Mouse (Mus musculus) embryonic facial prominence, embryonic 12.5 days (tissue): ENCODE data around the gene Nup205. TPM values are rescaled to one million over a fixed set of nuclear protein-coding genes. Genes with fewer than 3 reads are reported as not detected.
"Not testable (repeated sequence)": the region's sequence is repeated elsewhere in the genome, so short reads cannot be mapped to it uniquely, and the experiment has no call there.

Experiments
- ATAC-seq: fragments of 200-750 bp; cut with Nextera tagmentation; 2 replicates; pipeline ENCODE4 v1.8.0; 2017; ENCODE audit not compliant: insufficient number of reproducible peaks, insufficient read depth, low FRiP score, low TSS enrichment
- H3K27ac ChIP-seq: fragments of 300-500 bp; sonication (generic); 2 replicates; pipeline ENCODE4 v1.5.1; 2016; ENCODE audit warnings: mild to moderate bottlenecking
- H3K27me3 ChIP-seq: fragments of 300-500 bp; sonication (generic); 2 replicates; pipeline ENCODE4 v1.6.1; 2016; ENCODE audit warnings: mild to moderate bottlenecking, moderate library complexity
- H3K36me3 ChIP-seq: fragments of 300-500 bp; sonication (generic); 2 replicates; pipeline ENCODE4 v1.6.1; 2016; ENCODE audit warnings: mild to moderate bottlenecking
- H3K4me1 ChIP-seq: fragments of 300-500 bp; sonication (generic); 2 replicates; pipeline ENCODE4 v1.6.1; 2016
- H3K4me2 ChIP-seq: fragments of 300-500 bp; sonication (generic); replicated peaks from 2 replicates; pipeline ENCODE4 v1.6.1; 2016; ENCODE audit warnings: mild to moderate bottlenecking, moderate library complexity
- H3K4me3 ChIP-seq: fragments of 300-500 bp; sonication (generic); 2 replicates; pipeline ENCODE4 v1.5.1; 2016; ENCODE audit warnings: mild to moderate bottlenecking
- H3K9ac ChIP-seq: fragments of 300-500 bp; sonication (generic); 2 replicates; pipeline ENCODE4 v1.6.1; 2016; ENCODE audit warnings: mild to moderate bottlenecking, moderate library complexity
- H3K9me3 ChIP-seq: fragments of 300-500 bp; sonication (generic); 2 replicates; pipeline ENCODE4 v1.6.1; 2016; ENCODE audit warnings: mild to moderate bottlenecking, moderate library complexity
- WGBS: fragments of 180-500 bp; shearing (Covaris S2); methylation state at CpG from one replicate; pipeline ENCODE4 v1.1.7; 2016; 5-methylcytosine and 5-hydroxymethylcytosine counted together
- polyA plus RNA-seq: library from polyadenylated mRNA; unstranded; fragments of >200 nt; fragmentation: Nextera tagmentation; extraction: Ambion mirVana; gene quantifications from 2 replicates; pipeline ENCODE4 v1.2.1, GENCODE M21; 2016

Gene Nup205
- polyA plus RNA-seq, 1 experiment from 2014 or later, result 45.1 TPM

DNA sequence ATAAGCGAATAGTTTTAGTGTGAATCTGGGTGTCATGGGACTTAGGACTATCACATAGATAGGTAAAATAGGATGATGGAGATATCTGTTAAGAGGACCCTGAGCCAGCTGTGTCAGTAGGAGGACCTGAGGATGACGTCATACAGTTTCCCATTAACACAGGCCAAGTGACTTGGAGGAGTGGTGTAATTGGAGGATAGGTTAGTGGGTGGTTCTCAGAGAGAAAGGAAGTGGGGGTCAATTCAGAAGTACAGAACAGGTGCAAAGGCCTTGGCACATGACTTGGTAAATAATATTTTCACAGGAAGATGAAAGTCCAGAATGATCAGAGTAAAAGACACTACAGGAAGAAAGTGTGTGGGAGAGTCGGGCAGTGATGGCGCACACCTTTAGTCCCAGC is 4.0 kb upstream of the Nup205 start:
- WGBS, result 81% methylated on average over 4 of the region's 4 CpGs
- Histone ChIP-seq H3K4me3 (no peak overlapping the region), H3K36me3 (no peaks in the 10 kb centered on the region), H3K27ac (no peak overlapping the region), H3K9ac (no peak overlapping the region), H3K9me3 (no peaks in the 10 kb centered on the region), H3K4me1 (no peaks in the 10 kb centered on the region), H3K27me3 (no peaks in the 10 kb centered on the region), H3K4me2 (no peak overlapping the region)
- no peak for ATAC-seq

DNA sequence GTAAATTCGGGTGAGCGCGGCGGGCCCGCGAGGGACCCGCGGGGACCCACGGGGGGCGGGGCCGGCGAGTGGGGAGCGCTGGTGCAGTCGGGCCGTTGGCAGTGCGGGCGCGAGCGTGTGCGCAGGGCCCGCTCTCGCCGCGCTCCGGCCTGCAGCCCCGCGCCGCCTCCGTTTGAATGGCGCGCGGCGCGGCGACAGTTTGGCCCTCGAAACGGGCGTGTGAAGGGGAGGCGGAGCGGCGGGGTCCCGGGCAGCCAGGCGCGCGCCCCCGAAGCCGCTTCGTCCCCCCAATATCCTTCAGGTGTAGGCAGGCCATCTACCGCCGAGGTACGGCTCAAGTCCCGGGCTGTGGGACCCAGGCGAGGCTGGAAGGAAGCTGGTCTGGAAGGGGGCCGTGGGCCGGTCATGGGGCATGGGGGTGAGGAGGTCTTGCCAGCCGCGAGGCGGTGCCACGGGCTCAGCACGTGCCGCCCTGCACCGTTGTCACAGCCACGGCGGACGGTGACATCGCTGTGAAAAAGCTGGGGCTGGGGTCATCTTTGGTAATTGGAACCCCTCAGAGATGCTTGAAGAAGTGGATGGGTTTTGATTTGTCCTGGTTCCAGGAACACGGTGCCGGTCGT is 540 bp downstream of the Nup205 start:
- Histone ChIP-seq H3K4me2 (peak overlapping the region; percentile 64), H3K36me3 (no peaks in the 10 kb centered on the region), H3K4me1 (no peaks in the 10 kb centered on the region), H3K27me3 (no peaks in the 10 kb centered on the region), H3K9ac (peak overlapping the region; percentile 93), H3K9me3 (no peaks in the 10 kb centered on the region), H3K4me3 (peak overlapping the region; percentile 95), H3K27ac (peak overlapping the region; percentile 92)
- under 1% methylated on average over 50 of the region's 69 CpGs for WGBS
- peak; percentile 32; the same call in 1 of the 2 replicates for ATAC-seq

DNA sequence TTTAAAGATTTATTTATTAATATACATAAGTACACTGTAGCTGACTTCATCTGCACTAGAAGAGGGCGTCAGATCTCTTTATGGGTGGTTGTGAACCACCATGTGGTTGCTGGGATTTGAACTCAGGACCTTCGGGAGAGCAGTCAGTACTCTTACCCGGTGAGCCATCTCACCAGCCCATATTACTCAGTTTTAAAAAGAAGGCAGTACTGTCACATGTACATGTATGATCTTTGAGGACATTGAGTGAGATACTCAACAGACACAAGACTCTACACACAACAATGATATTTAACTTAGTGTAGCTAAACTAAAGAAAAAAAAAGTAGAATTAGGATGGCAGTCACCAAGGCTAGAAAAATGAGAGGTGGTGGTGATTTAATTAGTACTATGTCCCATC is 2.1 kb downstream of the Nup205 start:
- H3K27me3 ChIP-seq, H3K4me2 ChIP-seq, H3K4me3 ChIP-seq, H3K36me3 ChIP-seq, ATAC-seq, H3K4me1 ChIP-seq, H3K9me3 ChIP-seq, H3K9ac ChIP-seq, H3K27ac ChIP-seq: not testable (repeated sequence)
- WGBS, result 98% methylated on average over 3 of the region's 3 CpGs

DNA sequence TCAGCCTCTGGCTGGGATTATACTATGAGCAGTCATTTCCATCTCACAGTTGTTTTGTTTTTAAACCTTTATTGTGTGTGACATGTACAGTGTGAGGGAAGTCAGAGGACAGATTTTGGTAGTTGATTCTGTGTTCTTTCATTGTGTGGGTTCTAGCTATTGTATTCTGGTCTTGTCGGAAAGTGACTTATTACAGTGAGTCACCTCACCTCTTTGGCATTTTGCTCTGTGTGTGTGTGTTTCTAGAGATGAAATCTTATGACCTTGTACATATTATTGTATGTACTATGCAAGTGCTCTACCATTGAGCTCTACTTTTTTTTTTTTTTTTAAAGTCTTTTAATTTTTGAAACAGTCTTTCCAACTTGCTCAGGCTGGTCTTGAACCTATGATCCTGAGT is 7.6 kb downstream of the Nup205 start:
- Histone ChIP-seq H3K27ac (no peak overlapping the region), H3K27me3 (no peaks in the 10 kb centered on the region), H3K4me1 (no peaks in the 10 kb centered on the region), H3K4me2 (no peak overlapping the region), H3K36me3 (peaks cover 32% of the 10 kb centered on the region), H3K9me3 (no peaks in the 10 kb centered on the region), H3K9ac (no peak overlapping the region), H3K4me3 (no peak overlapping the region)
- ATAC-seq, result no peak
- 88% methylated on average over 1 of the region's 1 CpGs for WGBS

DNA sequence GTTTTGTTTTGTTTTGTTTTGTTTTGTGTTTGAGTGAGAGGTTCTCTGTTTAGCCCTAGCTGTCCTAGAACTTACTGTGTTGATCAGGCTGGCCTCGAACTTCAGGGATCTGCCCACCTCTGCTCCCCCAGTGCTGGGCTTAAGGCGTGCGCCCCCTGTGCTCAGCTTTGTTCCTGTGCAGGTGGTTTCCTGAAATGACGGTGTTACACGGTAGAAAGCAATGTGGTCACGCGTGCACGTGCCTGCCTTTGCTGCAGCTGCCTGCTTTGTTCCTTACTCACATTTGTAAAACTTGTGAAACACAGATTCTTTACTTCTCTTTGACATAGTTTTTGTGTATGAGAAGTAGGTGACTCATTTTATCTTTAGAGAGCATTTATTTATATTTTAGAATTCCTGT is 14.0 kb downstream of the Nup205 start:
- 88% methylated on average over 8 of the region's 8 CpGs for WGBS
- no peak for ATAC-seq
- Histone ChIP-seq H3K4me1 (no peaks in the 10 kb centered on the region), H3K9me3 (no peaks in the 10 kb centered on the region), H3K4me2 (no peak overlapping the region), H3K27ac (no peak overlapping the region), H3K36me3 (peaks cover 71% of the 10 kb centered on the region), H3K9ac (no peak overlapping the region), H3K27me3 (no peaks in the 10 kb centered on the region), H3K4me3 (no peak overlapping the region)

DNA sequence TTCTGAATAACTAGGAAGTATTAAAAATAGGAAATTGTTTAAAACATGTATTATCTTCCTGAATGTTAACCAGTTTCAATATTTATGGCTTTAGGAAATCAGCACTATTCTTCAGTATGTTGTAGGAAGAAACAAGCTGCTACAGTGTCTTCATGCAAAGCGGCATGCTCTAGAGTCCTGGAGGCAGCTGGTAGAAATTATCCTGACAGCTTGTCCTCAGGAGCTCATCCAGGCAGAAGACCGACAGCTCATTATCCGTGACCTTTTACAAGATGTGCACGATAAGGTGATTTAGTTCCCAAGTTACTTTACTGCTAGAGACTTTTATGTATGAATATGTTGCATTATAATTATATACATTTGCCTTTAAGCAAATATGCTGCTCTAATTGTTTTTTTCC is 48.5 kb downstream of the Nup205 start:
- no peaks in the 10 kb centered on the region for H3K27me3 ChIP-seq
- no peak overlapping the region for H3K4me2 ChIP-seq
- WGBS, result 69% methylated on average over 4 of the region's 4 CpGs
- peaks cover 58% of the 10 kb centered on the region for H3K36me3 ChIP-seq
- no peak for ATAC-seq
- H3K4me3 ChIP-seq, result no peak overlapping the region
- H3K27ac ChIP-seq, result no peak overlapping the region
- H3K9me3 ChIP-seq, result no peaks in the 10 kb centered on the region
- no peaks in the 10 kb centered on the region for H3K4me1 ChIP-seq
- H3K9ac ChIP-seq, result no peak overlapping the region

DNA sequence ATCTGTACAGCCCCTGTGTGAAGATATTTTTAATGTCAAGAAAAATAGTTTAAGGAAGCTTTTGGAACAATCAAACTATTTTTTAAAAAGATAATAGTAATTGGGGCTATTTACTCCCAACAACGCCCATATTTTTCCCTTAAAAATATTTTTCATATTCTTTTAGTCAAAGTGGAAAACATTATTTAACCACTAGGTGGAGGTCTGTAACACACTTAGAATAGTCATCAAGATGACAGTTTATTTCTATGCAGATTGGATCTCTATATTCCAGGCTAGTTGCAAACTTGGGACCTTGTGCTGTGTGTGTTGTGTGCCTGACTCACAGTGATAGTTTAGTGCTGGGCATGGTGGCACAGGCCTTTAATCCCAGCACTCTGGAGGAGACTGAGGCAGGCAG is 52.2 kb downstream of the Nup205 start:
- Histone ChIP-seq H3K27ac (no peak overlapping the region), H3K4me2 (no peak overlapping the region), H3K4me3 (no peak overlapping the region), H3K9ac (no peak overlapping the region), H3K9me3 (no peaks in the 10 kb centered on the region), H3K36me3 (peaks cover 61% of the 10 kb centered on the region), H3K4me1 (no peaks in the 10 kb centered on the region), H3K27me3 (no peaks in the 10 kb centered on the region)
- 92% methylated on average over 1 of the region's 1 CpGs for WGBS
- ATAC-seq, result no peak

DNA sequence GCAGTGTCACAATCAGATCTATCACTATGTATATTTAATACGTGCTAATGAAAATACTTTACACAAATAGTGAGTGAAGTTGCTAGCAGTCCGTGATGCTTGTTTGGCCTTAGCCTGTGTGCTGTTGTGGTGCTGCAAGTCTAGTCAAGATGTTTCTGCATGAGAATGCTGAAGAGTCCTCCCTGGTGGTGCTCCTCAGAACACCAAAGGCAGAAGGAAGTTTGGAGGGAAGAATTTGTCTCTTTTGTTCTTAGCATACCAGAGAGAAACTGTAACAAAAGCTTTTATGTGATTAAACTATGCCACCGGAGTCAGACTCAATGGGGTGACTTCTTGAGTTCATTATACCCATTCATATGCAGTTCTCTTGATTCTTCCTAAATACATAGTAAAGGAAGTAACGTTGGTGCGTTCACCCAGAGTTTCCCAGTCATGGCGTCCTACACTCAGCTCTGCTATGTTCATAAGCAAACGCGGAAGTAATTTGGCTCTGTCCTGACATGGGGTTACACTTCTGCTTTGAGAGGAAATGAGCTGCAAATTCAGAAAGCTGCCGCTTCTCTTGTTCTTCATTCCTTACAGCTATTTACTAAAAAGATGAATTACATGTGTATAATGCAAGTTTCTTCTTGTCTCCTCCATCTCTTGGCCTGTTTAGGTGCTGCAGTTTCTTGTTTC is 59.0 kb downstream of the Nup205 start:
- Histone ChIP-seq H3K4me2 (no peak overlapping the region), H3K36me3 (peaks cover 74% of the 10 kb centered on the region), H3K4me1 (no peaks in the 10 kb centered on the region), H3K4me3 (no peak overlapping the region), H3K27me3 (no peaks in the 10 kb centered on the region), H3K27ac (no peak overlapping the region), H3K9ac (no peak overlapping the region), H3K9me3 (no peaks in the 10 kb centered on the region)
- ATAC-seq, result no peak
- 86% methylated on average over 9 of the region's 9 CpGs for WGBS

DNA sequence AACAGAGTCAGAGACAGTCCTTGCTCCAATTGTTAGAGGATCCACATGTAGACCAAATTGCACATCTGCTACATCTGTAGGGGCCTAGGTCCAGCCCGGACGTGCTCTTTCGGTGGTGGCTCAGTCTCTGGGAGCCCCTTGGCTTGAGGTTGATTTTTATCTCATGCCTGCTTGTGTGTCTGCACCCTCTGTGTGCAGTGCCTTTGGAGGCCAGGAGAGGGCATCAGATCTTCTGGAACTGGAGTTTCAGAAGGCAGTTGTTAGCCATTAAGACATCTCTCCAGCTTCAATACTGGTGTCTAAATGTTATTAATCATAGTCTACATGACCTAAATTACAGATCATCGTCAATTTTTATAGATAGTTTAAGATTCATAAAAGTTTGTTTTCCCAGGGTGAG is 66.0 kb downstream of the Nup205 start:
- 90% methylated on average over 4 of the region's 4 CpGs for WGBS
- Histone ChIP-seq H3K27ac (no peak overlapping the region), H3K9me3 (no peaks in the 10 kb centered on the region), H3K27me3 (no peaks in the 10 kb centered on the region), H3K4me3 (no peak overlapping the region), H3K4me1 (no peaks in the 10 kb centered on the region), H3K36me3 (peaks cover 70% of the 10 kb centered on the region), H3K9ac (no peak overlapping the region), H3K4me2 (no peak overlapping the region)
- ATAC-seq, result no peak

DNA sequence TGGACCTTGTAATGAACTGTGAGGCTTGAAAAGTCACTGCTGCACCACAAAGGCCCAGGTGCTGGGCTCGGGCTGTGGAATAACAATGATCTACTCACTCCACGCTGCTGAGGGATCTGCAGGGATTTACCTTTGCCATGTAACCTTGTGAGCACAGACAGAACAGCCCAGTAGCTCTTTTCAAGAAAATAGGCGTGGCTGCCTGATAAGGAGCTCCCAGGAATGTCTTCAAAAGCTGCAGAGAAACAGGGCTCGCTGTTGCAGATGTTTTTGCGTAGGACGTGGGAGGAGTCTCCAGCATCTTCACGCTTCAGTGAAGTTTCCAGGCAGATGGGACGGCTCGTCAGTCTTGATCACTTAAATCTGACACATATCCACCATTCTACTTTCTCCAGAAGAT is 66.8 kb downstream of the Nup205 start:
- Histone ChIP-seq H3K4me3 (no peak overlapping the region), H3K4me2 (no peak overlapping the region), H3K27ac (no peak overlapping the region), H3K4me1 (no peaks in the 10 kb centered on the region), H3K36me3 (peaks cover 64% of the 10 kb centered on the region), H3K9me3 (no peaks in the 10 kb centered on the region), H3K27me3 (no peaks in the 10 kb centered on the region), H3K9ac (no peak overlapping the region)
- no peak for ATAC-seq
- WGBS, result 87% methylated on average over 9 of the region's 9 CpGs

DNA sequence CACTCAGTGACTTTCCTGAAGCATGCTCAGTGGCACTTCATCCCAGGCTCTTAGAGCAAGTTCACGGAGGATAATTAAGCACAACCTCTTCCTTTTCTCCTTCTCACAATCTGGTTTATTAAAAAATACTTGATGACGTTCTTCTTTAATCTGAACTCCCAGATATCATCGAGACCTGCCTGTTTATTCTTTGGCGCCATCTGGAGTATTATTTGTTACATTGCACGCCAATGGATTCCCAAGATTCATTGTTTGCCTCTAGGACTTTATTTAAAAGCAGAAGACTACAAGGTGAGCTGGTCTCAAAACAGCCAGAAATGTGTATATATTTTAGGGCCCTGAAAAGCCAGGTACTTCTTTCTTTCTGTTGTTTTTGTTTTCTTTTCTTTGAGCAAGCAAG is 67.9 kb downstream of the Nup205 start:
- Histone ChIP-seq H3K27me3 (no peaks in the 10 kb centered on the region), H3K27ac (no peak overlapping the region), H3K4me3 (no peak overlapping the region), H3K36me3 (peaks cover 57% of the 10 kb centered on the region), H3K9ac (no peak overlapping the region), H3K9me3 (no peaks in the 10 kb centered on the region), H3K4me2 (no peak overlapping the region), H3K4me1 (no peaks in the 10 kb centered on the region)
- no peak for ATAC-seq
- WGBS, result 68% methylated on average over 5 of the region's 5 CpGs

DNA sequence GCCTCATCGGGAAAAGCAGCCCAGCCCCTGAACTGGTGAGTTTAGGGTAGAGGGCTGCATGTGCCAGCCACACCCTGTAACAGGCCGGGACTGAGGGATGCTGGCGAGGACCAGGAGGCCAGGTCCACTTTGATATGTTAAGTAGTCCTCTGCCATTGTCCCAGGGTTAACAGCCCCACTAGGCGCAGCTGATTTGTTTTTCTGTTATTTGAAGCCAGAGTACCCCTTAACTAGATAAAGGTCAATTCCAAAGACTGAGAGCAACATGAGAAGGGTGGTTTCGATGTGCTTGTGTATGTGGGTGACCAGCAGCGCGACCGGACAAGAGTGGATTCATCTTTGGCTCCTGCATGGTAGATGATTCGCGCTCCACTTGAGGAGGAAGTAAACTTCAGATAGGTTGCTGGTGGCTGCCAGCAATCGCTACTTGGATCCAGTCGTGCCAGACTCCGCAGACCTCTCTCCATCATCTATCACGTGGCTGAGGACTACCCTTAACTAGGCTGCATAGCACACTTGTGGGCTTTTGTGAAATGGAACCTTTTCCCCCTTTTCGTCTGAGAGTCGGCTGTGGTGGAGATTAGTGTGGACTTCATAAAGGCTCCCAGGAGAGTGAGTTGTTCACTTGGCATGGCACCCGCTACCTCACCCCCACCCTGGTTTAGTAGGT is 74.7 kb downstream of the Nup205 start:
- Histone ChIP-seq H3K27me3 (no peaks in the 10 kb centered on the region), H3K9ac (no peak overlapping the region), H3K27ac (peak overlapping the region; percentile 86; the same call in 1 of the 2 replicates), H3K9me3 (no peaks in the 10 kb centered on the region), H3K4me2 (peak overlapping the region; percentile 72), H3K4me1 (peaks cover 32% of the 10 kb centered on the region), H3K4me3 (peak overlapping the region; percentile 80), H3K36me3 (no peaks in the 10 kb centered on the region)
- peak; percentile 16; the same call in 1 of the 2 replicates for ATAC-seq
- WGBS, result 69% methylated on average over 17 of the region's 17 CpGs
